Mouse (Mus musculus) Patski (cell line): ENCODE results near the gene Krtap24-1. TPM values are rescaled to one million over a fixed set of nuclear protein-coding genes. Genes with fewer than 3 reads are reported as not detected.

Source experiments
- ATAC-seq: fragments of 100-300 bp; one replicate; pipeline ENCODE4 v1.8.0; 2021
- CTCF ChIA-PET: fragments of 350-600 bp; sonication (Branson Sonifier 250); formaldehyde crosslinking; loops from one replicate; lab custom pipeline; 2022; ENCODE audit warnings: inconsistent platforms; lab: Charles Lee
- POLR2A ChIA-PET: fragments of 350-600 bp; sonication (Branson Sonifier 250); formaldehyde crosslinking; loops from one replicate; lab custom pipeline; 2022; ENCODE audit warnings: antibody characterized with exemption, inconsistent platforms; lab: Charles Lee
- DNase-seq: peaks from one replicate; pipeline ENCODE4 v3.0.0-alpha.2; 2011; ENCODE audit warnings: low read depth, low spot score
- H3K27me3 ChIP-seq: fragments of 371-371 bp; one replicate; pipeline ENCODE4 v1.5.1; 2021
- CTCF ChIP-seq: fragments of 100-300 bp; IDR thresholded peaks from one replicate; pipeline ENCODE4 v1.5.1; 2021
- in situ Hi-C: fragments of 300-500 bp; cut with MboI; formaldehyde crosslinking; loops from 3 replicates; pipeline ENCODE4 v1.11.1; 2018; ENCODE audit warnings: low pct_unique_long_range_greater_than_20kb, mixed read lengths
- polyA plus RNA-seq: library from polyadenylated mRNA; unstranded; gene quantifications from one replicate; pipeline ENCODE4 v1.2.3, GENCODE M21; 2021

Gene Krtap24-1
- polyA plus RNA-seq, 1 experiment from 2014 or later = not detected

- no peak for TF ChIP-seq CTCF
- in situ Hi-C loops = no loop called here
- peaks cover 5% of the 10 kb centered on the region for H3K27me3 ChIP-seq
- ChIA-PET POLR2A (no interaction called here), CTCF (no interaction called here)
- DNase-seq (no peak), ATAC-seq (no peak)
These were observed 7.5 kb downstream of the Krtap24-1 start for GRCm38 (mm10) chr16:88604570-88604969.

- in situ Hi-C loops = no loop called here
- CTCF ChIA-PET = interaction anchor here (1.0 kb wide), 1 partner anchor 10 kb away, joined by 3 read pairs; no protein-coding TSS in a partner anchor
- no peak for TF ChIP-seq CTCF
- H3K27me3 ChIP-seq = peaks cover 4% of the 10 kb centered on the region
- DNase-seq (no peak), ATAC-seq (no peak)
- POLR2A ChIA-PET = no interaction called here
These were observed 9.6 kb downstream of the Krtap24-1 start for GRCm38 (mm10) chr16:88602464-88602863.

GRCm38 (mm10) chr16:88600303-88600702, 11.8 kb downstream of the Krtap24-1 start:
- ATAC-seq = no peak

GRCm38 (mm10) chr16:88599504-88600237, 12.4 kb downstream of the Krtap24-1 start:
- H3K27me3 ChIP-seq = no peaks in the 10 kb centered on the region
- DNase-seq = no peak
- ChIA-PET POLR2A (no interaction called here), CTCF (interaction anchor here (1.4 kb wide), 1 partner anchor 11 kb away, joined by 3 read pairs; no protein-coding TSS in a partner anchor)
- no peak for TF ChIP-seq CTCF
- in situ Hi-C loops = no loop called here
- ATAC-seq = no peak

More at GRCm38 (mm10) chr16:88600303-88600702, 11.8 kb downstream of the Krtap24-1 start:
- CTCF ChIA-PET = interaction anchor here (1.4 kb wide), 1 partner anchor 11 kb away, joined by 3 read pairs; no protein-coding TSS in a partner anchor
- POLR2A ChIA-PET = no interaction called here
- DNase-seq = no peak
- in situ Hi-C loops = no loop called here
- no peak for TF ChIP-seq CTCF
- H3K27me3 ChIP-seq = no peaks in the 10 kb centered on the region

GRCm38 (mm10) chr16:88592758-88593157, 19.3 kb downstream of the Krtap24-1 start:
- POLR2A ChIA-PET = no interaction called here
- peak; percentile 77 for TF ChIP-seq CTCF
- DNase-seq (no peak), ATAC-seq (no peak)
- no peaks in the 10 kb centered on the region for H3K27me3 ChIP-seq
- in situ Hi-C loops = loop anchor here (5.0 kb wide), 1 partner anchor 215 kb away; no protein-coding TSS in a partner anchor
- CTCF ChIA-PET = interaction anchor here (0.6 to 1.5 kb wide), 10 partner anchors 9 to 260 kb away, joined by 3 to 10 read pairs (median 4); no protein-coding TSS in a partner anchor

GRCm38 (mm10) chr16:88583338-88583737, 28.7 kb downstream of the Krtap24-1 start:
- TF ChIP-seq CTCF = no peak
- CTCF ChIA-PET = interaction anchor here (1.1 kb wide), 1 partner anchor 42 kb away, joined by 3 read pairs; no protein-coding TSS in a partner anchor
- no peak for DNase-seq
- ATAC-seq = no peak
- in situ Hi-C loops = no loop called here
- no peaks in the 10 kb centered on the region for H3K27me3 ChIP-seq
- POLR2A ChIA-PET = no interaction called here

- ChIA-PET CTCF (interaction anchor here (1.3 to 2.2 kb wide), 3 partner anchors 12 to 203 kb away, joined by 3 to 9 read pairs (median 4); partner anchors contain the start of gene Cldn8), POLR2A (no interaction called here)
- in situ Hi-C loops = no loop called here
- TF ChIP-seq CTCF = no peak
- no peak for ATAC-seq
- DNase-seq = no peak
- H3K27me3 ChIP-seq = no peaks in the 10 kb centered on the region
These were observed 36.0 kb downstream of the Krtap24-1 start for GRCm38 (mm10) chr16:88575885-88576679.

GRCm38 (mm10) chr16:88572904-88573404, 39.1 kb downstream of the Krtap24-1 start:
- CTCF ChIA-PET = interaction anchor here (0.9 to 2.2 kb wide), 5 partner anchors 9 to 198 kb away, joined by 3 to 5 read pairs (median 3); no protein-coding TSS in a partner anchor
- peak; percentile 49 for DNase-seq
- peak; percentile 92 for ATAC-seq
- in situ Hi-C loops = no loop called here
- TF ChIP-seq CTCF = no peak
- POLR2A ChIA-PET = no interaction called here
- H3K27me3 ChIP-seq = no peaks in the 10 kb centered on the region

- POLR2A ChIA-PET = no interaction called here
These were observed 41.9 kb downstream of the Krtap24-1 start for GRCm38 (mm10) chr16:88570136-88570535.

GRCm38 (mm10) chr16:88569732-88570131, 42.3 kb downstream of the Krtap24-1 start:
- no peaks in the 10 kb centered on the region for H3K27me3 ChIP-seq
- ATAC-seq (no peak), DNase-seq (no peak)
- ChIA-PET CTCF (no interaction called here), POLR2A (no interaction called here)
- in situ Hi-C loops = no loop called here
- no peak for TF ChIP-seq CTCF

More at GRCm38 (mm10) chr16:88570136-88570535, 41.9 kb downstream of the Krtap24-1 start:
- in situ Hi-C loops = no loop called here
- CTCF ChIA-PET = no interaction called here
- no peak for DNase-seq
- ATAC-seq = no peak
- TF ChIP-seq CTCF = no peak
- no peaks in the 10 kb centered on the region for H3K27me3 ChIP-seq
